8 mouse cellular contexts compared by ENCODE assay signal in genomic region chr10:80245600-80245999, GRCm38 (mm10). TPM values are rescaled to one million over a fixed set of nuclear protein-coding genes. Genes with fewer than 3 reads are reported as not detected.
DNase-seq lines count a peak whose midpoint lies in the region; ATAC-seq and TF ChIP-seq lines count a peak whose summit lies in the region.

No protein-coding gene starts in this region.

- H3K9ac ChIP-seq in midbrain, postnatal 0 days (replicated peaks; ENCODE audit: low read length, poor library complexity, severe bottlenecking): 0 out of 2 replicates have a peak overlapping the region, but pooled peaks have one; percentile 39

- peaks cover 10% of the 10 kb centered on the region for H3K4me1 ChIP-seq in midbrain, postnatal 0 days (ENCODE audit: insufficient read depth, low read length)

- no peaks in the 10 kb centered on the region for H3K9me3 ChIP-seq in midbrain, postnatal 0 days (ENCODE audit: low read length)

- WGBS in midbrain, postnatal 0 days: 5% methylated on average over 4 of the region's 4 CpGs

- peaks cover 27% of the 10 kb centered on the region for H3K36me3 ChIP-seq in midbrain, postnatal 0 days (ENCODE audit: insufficient read depth, low read length)

- no peak for ATAC-seq in midbrain, postnatal 0 days (ENCODE audit: low FRiP score)

- H3K27ac ChIP-seq in midbrain, postnatal 0 days (ENCODE audit: low read depth, low read length): peak overlapping the region; percentile 38; the same call in 1 of the 2 replicates

- intact Hi-C loops in gastrocnemius, postnatal 36 days (cut with DNase I): loop anchor here (1.0 kb wide), 2 partner anchors 46 to 70 kb away; no protein-coding TSS in a partner anchor

- no peak overlapping the region for H3K4me2 ChIP-seq in midbrain, postnatal 0 days (ENCODE audit: low read depth, low read length, poor library complexity, severe bottlenecking)

- peak; percentile 96 for TF ChIP-seq CTCF in midbrain, postnatal 0 days (IDR thresholded peaks at IDR 0.05)

- H3K27me3 ChIP-seq in midbrain, postnatal 0 days (ENCODE audit: insufficient read depth, low read length): no peaks in the 10 kb centered on the region

- no peak overlapping the region for H3K4me3 ChIP-seq in midbrain, postnatal 0 days (ENCODE audit: low read depth, low read length)

- DNase-seq in urinary bladder, adult 18-20 months (ENCODE audit: low spot score in 2 of 2): peak; percentile 46 to 53
- no peak for DNase-seq in urinary bladder, adult 2 months (ENCODE audit: low spot score)
- DNase-seq in embryo, embryonic 10.5 days (ENCODE audit: low spot score): peak; percentile 95
- DNase-seq in gastrocnemius, postnatal 36 days: peak; percentile 46 to 76
- DNase-seq in kidney, adult 18-20 months: peak; percentile 83
- DNase-seq in liver: peak; percentile 86
- DNase-seq in midbrain, postnatal 0 days (ENCODE audit: low spot score): peak; percentile 90
- DNase-seq in spleen, postnatal 4 days (ENCODE audit: low spot score in 2 of 2): peak; percentile 84 to 91

RNA-seq across cellular contexts. Expression of gene Ndufs7, which starts 3.3 kb away (rescaled TPM):
- 294 and 337 TPM in 2 replicates for polyA plus RNA-seq in urinary bladder, adult 2 months (2012; rRNA removed)
- 100 to 1,000 TPM; 516 to 553 TPM for total RNA-seq in gastrocnemius, postnatal 36 days (2021)
- 193 and 201 TPM in 2 replicates for total RNA-seq in midbrain, postnatal 0 days (2014; rRNA removed)
- polyA plus RNA-seq in midbrain, postnatal 0 days (2015; fragmentation: Nextera tagmentation; extraction: Ambion mirVana): 358 and 388 TPM in 2 replicates

RNA-seq across cellular contexts. Expression of gene Gamt, which starts 15.2 kb away (rescaled TPM):
- polyA plus RNA-seq in urinary bladder, adult 2 months (2012; rRNA removed): 17.4 and 19.0 TPM in 2 replicates
- 10 to 100 TPM; 35.1 to 59.8 TPM for total RNA-seq in gastrocnemius, postnatal 36 days (2021)
- 12.5 and 14.3 TPM in 2 replicates for total RNA-seq in midbrain, postnatal 0 days (2014; rRNA removed)
- 16.8 and 19.6 TPM in 2 replicates for polyA plus RNA-seq in midbrain, postnatal 0 days (2015; fragmentation: Nextera tagmentation; extraction: Ambion mirVana)

RNA-seq across cellular contexts. Expression of gene Dazap1, which starts 15.7 kb away (rescaled TPM):
- 68.2 and 82.3 TPM in 2 replicates for polyA plus RNA-seq in urinary bladder, adult 2 months (2012; rRNA removed)
- total RNA-seq in gastrocnemius, postnatal 36 days (2021): 10 to 100 TPM; 30.0 to 40.4 TPM
- total RNA-seq in midbrain, postnatal 0 days (2014; rRNA removed): 107 and 109 TPM in 2 replicates
- polyA plus RNA-seq in midbrain, postnatal 0 days (2015; fragmentation: Nextera tagmentation; extraction: Ambion mirVana): 34.2 and 34.5 TPM in 2 replicates

RNA-seq across cellular contexts. Expression of gene Mum1, which starts 19.4 kb away (rescaled TPM):
- polyA plus RNA-seq in urinary bladder, adult 2 months (2012; rRNA removed): 36.1 and 37.8 TPM in 2 replicates
- 10 to 100 TPM; 12.3 to 14.3 TPM for total RNA-seq in gastrocnemius, postnatal 36 days (2021)
- total RNA-seq in midbrain, postnatal 0 days (2014; rRNA removed): 45.1 and 60.9 TPM in 2 replicates
- 42.4 and 49.6 TPM in 2 replicates for polyA plus RNA-seq in midbrain, postnatal 0 days (2015; fragmentation: Nextera tagmentation; extraction: Ambion mirVana)

RNA-seq across cellular contexts. Expression of gene Rps15, which starts 46.7 kb away (rescaled TPM):
- polyA plus RNA-seq in urinary bladder, adult 2 months (2012; rRNA removed): 3,215 and 3,453 TPM in 2 replicates
- 100 to 1,000 TPM; 529 to 644 TPM for total RNA-seq in gastrocnemius, postnatal 36 days (2021)
- 971 and 1,162 TPM in 2 replicates for total RNA-seq in midbrain, postnatal 0 days (2014; rRNA removed)
- polyA plus RNA-seq in midbrain, postnatal 0 days (2015; fragmentation: Nextera tagmentation; extraction: Ambion mirVana): 633 and 645 TPM in 2 replicates
